Mouse (Mus musculus): ENCODE measurements around the gene Stum. TPM values are rescaled to one million over a fixed set of nuclear protein-coding genes. Genes with fewer than 3 reads are reported as not detected.

Stum gene
- polyA plus RNA-seq, 1 experiment from 2014 or later: 1.8 TPM

GRCm38 (mm10) chr1:180402481-180403081 lies 80.7 kb downstream of the Stum start:
- Histone ChIP-seq H3K4me2 (replicated peaks) (no peak overlapping the region), H3K27me3 (no peaks in the 10 kb centered on the region), H3K9ac (no peak overlapping the region), H3K4me3 (no peak overlapping the region), H3K4me1 (peaks cover 44% of the 10 kb centered on the region), H3K36me3 (no peaks in the 10 kb centered on the region), H3K27ac (peak overlapping the region; percentile 92; the same call in 1 of the 2 replicates), H3K9me3 (no peaks in the 10 kb centered on the region)
- no peak for ATAC-seq (ENCODE audit: insufficient number of reproducible peaks, insufficient read depth, low FRiP score, low TSS enrichment)
- 79% methylated on average over 11 of the region's 11 CpGs for WGBS

GRCm38 (mm10) chr1:180401725-180402124 lies 81.6 kb downstream of the Stum start:
- Histone ChIP-seq H3K4me1 (peaks cover 35% of the 10 kb centered on the region), H3K9me3 (no peaks in the 10 kb centered on the region), H3K4me2 (replicated peaks) (no peak overlapping the region), H3K36me3 (no peaks in the 10 kb centered on the region), H3K9ac (no peak overlapping the region), H3K27me3 (no peaks in the 10 kb centered on the region), H3K4me3 (no peak overlapping the region), H3K27ac (no peak overlapping the region)
- no peak for ATAC-seq (ENCODE audit: insufficient number of reproducible peaks, insufficient read depth, low FRiP score, low TSS enrichment)
- 85% methylated on average over 6 of the region's 6 CpGs for WGBS

GRCm38 (mm10) chr1:180400691-180401455 lies 82.4 kb downstream of the Stum start:
- no peak for ATAC-seq (ENCODE audit: insufficient number of reproducible peaks, insufficient read depth, low FRiP score, low TSS enrichment)
- H3K9ac ChIP-seq: no peak overlapping the region
- peaks cover 33% of the 10 kb centered on the region for H3K4me1 ChIP-seq
- 81% methylated on average over 4 of the region's 4 CpGs for WGBS
- no peaks in the 10 kb centered on the region for H3K9me3 ChIP-seq
- no peak overlapping the region for H3K4me2 ChIP-seq (replicated peaks)
- H3K36me3 ChIP-seq: no peaks in the 10 kb centered on the region
- no peak overlapping the region for H3K4me3 ChIP-seq
- H3K27me3 ChIP-seq: no peaks in the 10 kb centered on the region
- no peak overlapping the region for H3K27ac ChIP-seq

DNA sequence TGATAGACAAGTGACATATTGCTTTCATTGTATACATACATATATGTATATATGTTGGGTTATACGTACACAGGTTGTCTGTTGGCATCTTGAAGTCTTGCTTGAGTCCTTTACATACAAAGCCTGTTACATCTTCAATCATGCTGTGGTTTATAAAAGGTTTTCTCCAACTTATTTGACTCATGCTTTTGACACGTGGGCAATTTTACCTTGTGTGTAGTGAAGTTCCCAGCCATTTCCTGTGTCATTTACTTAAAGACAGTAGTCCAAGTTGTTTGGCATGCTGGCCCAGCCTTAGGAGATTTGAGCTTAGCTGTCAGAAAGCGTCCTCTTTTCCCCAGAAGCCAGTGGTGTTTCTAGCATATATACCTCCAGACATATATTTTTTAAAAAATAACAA lies 84.9 kb downstream of the Stum start:
- ATAC-seq (ENCODE audit: insufficient number of reproducible peaks, insufficient read depth, low FRiP score, low TSS enrichment): no peak
- Histone ChIP-seq H3K4me2 (replicated peaks) (no peak overlapping the region), H3K4me1 (peaks cover 13% of the 10 kb centered on the region), H3K27ac (no peak overlapping the region), H3K4me3 (no peak overlapping the region), H3K9ac (no peak overlapping the region), H3K9me3 (no peaks in the 10 kb centered on the region), H3K27me3 (no peaks in the 10 kb centered on the region), H3K36me3 (no peaks in the 10 kb centered on the region)
- WGBS: 75% methylated on average over 3 of the region's 3 CpGs

DNA sequence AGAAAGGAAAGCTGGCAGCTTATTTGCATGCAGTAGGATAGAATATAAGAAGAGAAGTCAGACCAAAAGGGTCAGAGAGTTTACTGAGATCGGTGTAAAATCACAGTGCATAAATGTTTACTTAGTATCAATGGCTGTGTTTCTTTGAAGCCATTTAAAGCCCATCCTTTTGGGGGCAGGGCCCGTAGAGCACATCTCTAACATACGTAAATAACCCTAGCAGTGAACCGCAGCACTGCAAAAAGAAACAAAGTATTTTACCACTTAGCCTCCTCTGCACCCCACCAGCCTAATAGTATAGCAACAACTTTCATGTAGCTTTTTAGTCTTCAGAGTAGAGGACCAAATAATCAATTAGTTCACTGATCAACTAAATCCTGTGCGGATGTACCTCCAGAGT lies 85.6 kb downstream of the Stum start:
- Histone ChIP-seq H3K27ac (no peak overlapping the region), H3K9me3 (no peaks in the 10 kb centered on the region), H3K4me3 (no peak overlapping the region), H3K9ac (no peak overlapping the region), H3K36me3 (no peaks in the 10 kb centered on the region), H3K27me3 (no peaks in the 10 kb centered on the region), H3K4me2 (replicated peaks) (no peak overlapping the region), H3K4me1 (peaks cover 6% of the 10 kb centered on the region)
- no peak for ATAC-seq (ENCODE audit: insufficient number of reproducible peaks, insufficient read depth, low FRiP score, low TSS enrichment)
- 61% methylated on average over 5 of the region's 5 CpGs for WGBS

DNA sequence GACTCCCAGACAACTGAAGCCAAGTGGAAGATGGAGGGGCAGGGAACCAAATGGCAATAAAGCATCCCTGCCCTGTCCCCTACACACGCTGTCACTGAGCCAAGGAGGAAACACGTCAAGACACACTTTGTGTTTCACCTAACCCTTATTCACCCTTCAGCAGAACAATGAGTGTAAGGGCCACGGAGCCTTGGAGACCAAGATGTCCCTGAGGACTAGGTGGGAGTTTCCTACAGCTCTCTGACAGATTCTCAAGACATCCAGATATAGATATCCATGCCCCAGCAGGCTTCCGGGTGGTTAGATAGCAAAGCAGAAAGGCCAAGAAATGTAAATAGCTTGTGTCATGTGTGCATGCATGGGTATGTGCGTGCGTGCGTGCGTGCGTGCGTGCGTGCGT lies 89.4 kb downstream of the Stum start:
- no peak overlapping the region for H3K27ac ChIP-seq
- 92% methylated on average over 12 of the region's 12 CpGs for WGBS
- no peak overlapping the region for H3K4me3 ChIP-seq
- no peaks in the 10 kb centered on the region for H3K36me3 ChIP-seq
- no peak for ATAC-seq (ENCODE audit: insufficient number of reproducible peaks, insufficient read depth, low FRiP score, low TSS enrichment)
- no peak overlapping the region for H3K4me2 ChIP-seq (replicated peaks)
- H3K9ac ChIP-seq: no peak overlapping the region
- H3K27me3 ChIP-seq: no peaks in the 10 kb centered on the region
- no peaks in the 10 kb centered on the region for H3K9me3 ChIP-seq
- peaks cover 2% of the 10 kb centered on the region for H3K4me1 ChIP-seq

GRCm38 (mm10) chr1:180393017-180393797 lies 90.1 kb downstream of the Stum start:
- H3K4me3 ChIP-seq: no peak overlapping the region

GRCm38 (mm10) chr1:180392137-180392798 lies 91.0 kb downstream of the Stum start:
- Histone ChIP-seq H3K27ac (no peak overlapping the region), H3K9me3 (no peaks in the 10 kb centered on the region), H3K36me3 (no peaks in the 10 kb centered on the region), H3K4me2 (replicated peaks) (no peak overlapping the region), H3K4me1 (peaks cover 12% of the 10 kb centered on the region), H3K4me3 (no peak overlapping the region), H3K9ac (no peak overlapping the region), H3K27me3 (no peaks in the 10 kb centered on the region)
- no peak for ATAC-seq (ENCODE audit: insufficient number of reproducible peaks, insufficient read depth, low FRiP score, low TSS enrichment)
- 87% methylated on average over 5 of the region's 5 CpGs for WGBS

More at GRCm38 (mm10) chr1:180393017-180393797, 90.1 kb downstream of the Stum start:
- H3K4me2 ChIP-seq (replicated peaks): no peak overlapping the region
- no peaks in the 10 kb centered on the region for H3K27me3 ChIP-seq
- ATAC-seq (ENCODE audit: insufficient number of reproducible peaks, insufficient read depth, low FRiP score, low TSS enrichment): no peak
- no peaks in the 10 kb centered on the region for H3K36me3 ChIP-seq
- WGBS: 77% methylated on average over 9 of the region's 9 CpGs
- no peaks in the 10 kb centered on the region for H3K9me3 ChIP-seq
- no peak overlapping the region for H3K9ac ChIP-seq
- peaks cover 8% of the 10 kb centered on the region for H3K4me1 ChIP-seq
- H3K27ac ChIP-seq: no peak overlapping the region

GRCm38 (mm10) chr1:180391575-180391945 lies 91.7 kb downstream of the Stum start:
- Histone ChIP-seq H3K4me1 (peaks cover 16% of the 10 kb centered on the region), H3K36me3 (no peaks in the 10 kb centered on the region), H3K9me3 (no peaks in the 10 kb centered on the region), H3K9ac (no peak overlapping the region), H3K4me2 (replicated peaks) (no peak overlapping the region), H3K4me3 (no peak overlapping the region), H3K27me3 (no peaks in the 10 kb centered on the region), H3K27ac (no peak overlapping the region)
- WGBS: 89% methylated on average over 4 of the region's 4 CpGs
- no peak for ATAC-seq (ENCODE audit: insufficient number of reproducible peaks, insufficient read depth, low FRiP score, low TSS enrichment)

GRCm38 (mm10) chr1:180390746-180391574 lies 92.3 kb downstream of the Stum start:
- Histone ChIP-seq H3K9ac (no peak overlapping the region), H3K4me3 (no peak overlapping the region), H3K4me1 (peaks cover 22% of the 10 kb centered on the region), H3K36me3 (no peaks in the 10 kb centered on the region), H3K27me3 (no peaks in the 10 kb centered on the region), H3K9me3 (no peaks in the 10 kb centered on the region), H3K27ac (no peak overlapping the region), H3K4me2 (replicated peaks) (no peak overlapping the region)
- WGBS: 78% methylated on average over 10 of the region's 10 CpGs
- ATAC-seq (ENCODE audit: insufficient number of reproducible peaks, insufficient read depth, low FRiP score, low TSS enrichment): no peak

GRCm38 (mm10) chr1:180390321-180390731 lies 93.0 kb downstream of the Stum start:
- Histone ChIP-seq H3K27ac (no peak overlapping the region), H3K36me3 (no peaks in the 10 kb centered on the region), H3K4me1 (peaks cover 22% of the 10 kb centered on the region), H3K27me3 (no peaks in the 10 kb centered on the region), H3K9me3 (no peaks in the 10 kb centered on the region), H3K4me2 (replicated peaks) (no peak overlapping the region), H3K9ac (no peak overlapping the region), H3K4me3 (no peak overlapping the region)
- 84% methylated on average over 3 of the region's 3 CpGs for WGBS
- ATAC-seq (ENCODE audit: insufficient number of reproducible peaks, insufficient read depth, low FRiP score, low TSS enrichment): no peak
